Mouse (Mus musculus): ENCODE data around the gene Ly6g6e.
"Not testable (repeated sequence)": the region's sequence is repeated elsewhere in the genome, so short reads cannot be mapped to it uniquely, and the experiment has no call there.

Gene Ly6g6e

GRCm38 (mm10) chr17:35076507-35077176 is at the start of gene Ly6g6e:
Gene Ly6g6e, plus strand, starts transcription at chr17:35076902.
- DNase-seq = no peak

- peak; percentile 53 for DNase-seq
These were observed 49.2 kb upstream of the Ly6g6e start, which contains the start of gene Sapcd1 for GRCm38 (mm10) chr17:35027277-35028068. Gene Sapcd1, minus strand, starts transcription at chr17:35028016.

GRCm38 (mm10) chr17:35028315-35028714 is 48.4 kb upstream of the Ly6g6e start:
- DNase-seq = no peak

GRCm38 (mm10) chr17:35029691-35030532 is 46.8 kb upstream of the Ly6g6e start:
- no peak for DNase-seq

GRCm38 (mm10) chr17:35031272-35031671 is 45.4 kb upstream of the Ly6g6e start:
- DNase-seq = no peak

- DNase-seq = no peak
These were observed 44.8 kb upstream of the Ly6g6e start for GRCm38 (mm10) chr17:35031880-35032279.

GRCm38 (mm10) chr17:35032323-35032870 is 44.3 kb upstream of the Ly6g6e start:
- no peak for DNase-seq

- not testable (repeated sequence) for DNase-seq
These were observed 43.0 kb upstream of the Ly6g6e start for GRCm38 (mm10) chr17:35033703-35034102.

GRCm38 (mm10) chr17:35034896-35035295 is 41.8 kb upstream of the Ly6g6e start:
- no peak for DNase-seq

- no peak for DNase-seq
These were observed 37.4 kb upstream of the Ly6g6e start for GRCm38 (mm10) chr17:35039121-35039873.

GRCm38 (mm10) chr17:35043794-35044193 is 32.9 kb upstream of the Ly6g6e start:
- no peak for DNase-seq

GRCm38 (mm10) chr17:35044904-35045806 is 31.5 kb upstream of the Ly6g6e start:
- no peak for DNase-seq

GRCm38 (mm10) chr17:35045807-35046680 is 30.7 kb upstream of the Ly6g6e start:
- no peak for DNase-seq

- peak; percentile 97 for DNase-seq
These were observed 29.8 kb upstream of the Ly6g6e start, which contains the start of gene Msh5 for GRCm38 (mm10) chr17:35046681-35047455. Gene Msh5, minus strand, starts transcription at chr17:35046745.

GRCm38 (mm10) chr17:35047688-35048087 is 29.0 kb upstream of the Ly6g6e start:
- DNase-seq = no peak

GRCm38 (mm10) chr17:35048149-35048931 is 28.4 kb upstream of the Ly6g6e start:
- DNase-seq = no peak

- no peak for DNase-seq
These were observed 27.7 kb upstream of the Ly6g6e start for GRCm38 (mm10) chr17:35048932-35049440.

- DNase-seq = peak; percentile 46
These were observed 27.1 kb upstream of the Ly6g6e start, which contains the start of gene Clic1 for GRCm38 (mm10) chr17:35049561-35050016. Gene Clic1, plus strand, starts transcription at chr17:35049966.

Data from cerebellum, adult 9-11 months (tissue).